Mouse (Mus musculus): ENCODE measurements around the gene Jak1.

The Jak1 gene

GRCm38 (mm10) chr4:101264741-101265513, at the start of gene Jak1:
Gene Jak1 (minus strand): TSS chr4:101265282.
- in situ Hi-C loops (cut with MboI) = no loop called here

- in situ Hi-C loops (cut with MboI) = no loop called here
These were observed 47.0 kb upstream of the Jak1 start for GRCm38 (mm10) chr4:101312055-101312454.

DNA sequence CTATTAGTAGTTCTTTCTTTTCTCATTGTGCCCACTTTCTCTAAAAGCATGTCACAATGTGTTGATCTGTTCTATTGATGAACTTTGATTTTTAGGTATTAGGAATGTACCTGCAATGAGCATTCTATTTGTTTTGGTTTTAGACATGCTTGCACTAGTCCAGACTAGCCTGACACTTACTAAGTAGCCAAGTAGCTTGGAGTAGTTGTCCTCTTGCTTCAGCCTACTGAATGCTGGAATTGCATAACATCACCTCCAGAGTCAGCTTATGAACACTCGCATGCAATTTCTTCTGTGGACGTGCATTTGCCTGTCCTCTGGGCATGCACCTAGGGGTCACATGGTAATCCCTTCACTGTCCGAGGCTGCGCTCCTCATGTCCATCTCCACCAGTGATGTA, 43.1 kb upstream of the Jak1 start:
- in situ Hi-C loops (cut with MboI) = no loop called here

- in situ Hi-C loops (cut with MboI) = no loop called here
These were observed 42.2 kb upstream of the Jak1 start for GRCm38 (mm10) chr4:101307286-101307685.

- in situ Hi-C loops (cut with MboI) = no loop called here
These were observed 41.2 kb upstream of the Jak1 start for GRCm38 (mm10) chr4:101306132-101306915.

DNA sequence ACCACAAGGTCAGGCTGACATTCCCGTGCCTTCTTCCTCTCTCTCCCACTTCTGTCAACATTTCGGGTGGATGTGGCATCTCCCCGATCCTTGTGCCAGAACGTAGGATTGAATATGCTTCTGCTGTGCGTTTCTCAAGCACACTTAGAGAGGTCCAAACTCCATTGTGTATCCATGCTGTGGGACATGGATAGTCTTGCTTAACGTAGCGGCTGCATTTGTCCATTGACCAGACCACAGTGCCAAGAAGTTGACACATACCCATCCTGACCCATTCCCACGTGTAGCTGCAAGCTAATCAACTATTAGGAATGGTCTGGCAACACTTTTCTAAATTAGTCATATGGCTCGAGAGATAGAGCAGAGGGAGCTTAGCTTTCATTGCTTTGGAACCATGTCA, 40.0 kb upstream of the Jak1 start:
- in situ Hi-C loops (cut with MboI) = no loop called here

DNA sequence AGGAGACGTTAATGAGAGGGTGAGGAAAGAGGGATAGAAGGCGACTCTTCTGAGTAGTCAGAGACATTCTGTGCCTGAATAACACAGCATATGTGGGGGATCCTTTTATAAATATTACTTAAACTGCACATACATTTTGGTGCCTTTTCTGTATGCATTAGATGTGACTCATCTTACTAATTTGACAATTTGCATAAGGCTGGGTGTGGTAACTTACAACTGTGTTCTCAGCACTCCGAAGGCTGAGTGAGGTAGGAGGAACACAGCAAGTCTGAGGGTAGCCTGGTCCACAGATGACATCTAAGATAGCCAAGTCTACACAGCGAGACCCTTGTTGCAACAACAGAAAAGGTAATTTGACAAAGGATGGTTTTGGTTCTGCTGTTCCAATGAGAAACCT, 39.0 kb upstream of the Jak1 start:
- in situ Hi-C loops (cut with MboI) = no loop called here

GRCm38 (mm10) chr4:101300392-101300910, 35.4 kb upstream of the Jak1 start:
- in situ Hi-C loops (cut with MboI) = no loop called here

DNA sequence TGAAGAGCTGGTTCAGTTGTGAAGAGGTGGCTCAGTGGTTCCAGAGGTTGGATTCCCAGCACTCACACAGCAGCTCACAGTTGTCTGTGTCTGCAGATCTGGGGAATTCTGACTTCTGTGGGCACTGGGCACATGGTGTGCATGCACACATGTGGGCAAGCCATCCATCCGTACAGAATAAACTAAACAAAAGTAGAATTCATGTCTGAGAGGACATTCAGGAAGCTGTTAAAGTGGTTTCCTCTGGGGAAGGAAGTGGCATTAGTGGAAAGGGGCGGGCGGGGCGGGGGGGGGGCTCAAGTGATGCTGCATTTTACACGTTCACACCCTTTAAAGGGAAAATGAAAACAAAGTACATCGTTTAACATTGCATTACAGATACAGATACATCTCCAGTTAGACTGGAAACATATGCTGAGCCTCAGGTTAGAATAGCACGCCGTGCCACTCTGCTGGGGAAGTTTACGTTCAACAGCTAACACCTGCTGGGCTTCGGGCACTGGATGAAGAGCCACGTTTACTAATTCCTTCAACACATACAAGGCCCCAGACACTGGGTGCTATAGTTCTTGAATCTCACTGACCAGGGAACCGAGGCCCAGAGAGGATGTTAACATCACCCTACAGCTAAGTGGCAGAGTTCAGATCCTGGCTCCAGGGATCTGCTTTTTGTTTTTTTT, 33.4 kb upstream of the Jak1 start:
- in situ Hi-C loops (cut with MboI) = no loop called here

DNA sequence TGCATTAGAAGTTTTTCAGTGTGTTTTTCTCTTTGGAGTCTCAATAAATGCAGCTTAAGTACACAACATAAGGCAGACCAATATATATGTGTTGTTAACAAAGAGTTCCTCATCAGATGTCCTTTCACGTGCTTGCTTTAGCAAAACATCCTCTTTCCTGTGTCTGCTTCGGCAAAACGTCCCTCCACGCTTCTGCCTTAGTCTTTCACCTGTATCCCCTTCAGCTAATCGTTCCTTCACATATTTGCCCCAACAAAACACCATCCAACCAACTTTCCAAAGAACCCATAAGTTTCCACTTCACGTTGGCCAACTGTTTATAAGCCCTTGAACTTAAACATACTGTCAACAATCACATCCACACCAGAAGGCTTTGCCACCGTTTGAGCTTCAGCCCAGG, 31.8 kb upstream of the Jak1 start:
- in situ Hi-C loops (cut with MboI) = no loop called here

- in situ Hi-C loops (cut with MboI) = no loop called here
These were observed 30.7 kb upstream of the Jak1 start for GRCm38 (mm10) chr4:101295788-101296187.

GRCm38 (mm10) chr4:101293661-101294060, 28.6 kb upstream of the Jak1 start:
- in situ Hi-C loops (cut with MboI) = loop anchor here (5.0 kb wide), 1 partner anchor 36 kb away; no protein-coding TSS in a partner anchor

DNA sequence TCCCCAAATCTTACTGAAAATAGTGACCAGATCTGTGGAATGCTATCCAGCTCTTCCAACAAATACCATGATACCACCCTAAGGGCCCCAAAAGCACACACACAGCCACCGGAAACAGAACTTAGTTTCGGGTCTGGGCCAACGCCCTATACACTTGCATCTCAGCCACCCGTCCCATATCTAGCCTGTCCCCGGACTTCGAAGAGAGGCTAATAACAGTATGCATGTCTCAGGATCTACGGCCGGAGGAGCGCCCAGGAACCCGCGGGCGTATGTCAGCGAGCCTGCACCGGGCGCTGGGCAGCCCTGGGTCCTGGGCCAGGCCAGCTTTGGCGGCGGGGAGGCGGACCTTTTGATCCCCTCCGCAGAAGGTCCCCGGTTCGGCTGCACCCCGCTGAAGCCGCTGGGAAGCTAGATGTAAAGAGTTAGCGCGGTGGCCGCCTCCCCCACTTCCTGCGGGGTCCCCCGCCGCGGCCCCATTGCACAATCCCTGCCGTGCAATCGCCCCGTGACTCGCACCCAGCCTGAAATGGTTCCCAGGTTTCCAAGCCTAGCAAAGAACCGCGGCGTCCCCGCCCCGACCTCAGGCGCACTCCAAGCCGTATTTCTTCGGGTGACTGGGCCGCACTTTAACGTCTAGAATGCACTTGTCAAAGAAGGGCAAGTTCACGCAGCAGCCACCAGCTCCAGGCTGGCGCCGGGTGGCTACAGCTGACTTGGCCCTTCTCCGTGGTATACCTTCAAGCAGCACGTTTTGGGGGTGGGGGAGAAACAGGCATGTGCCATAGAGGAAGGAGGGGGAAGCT, 27.9 kb upstream of the Jak1 start:
- in situ Hi-C loops (cut with MboI) = loop anchor here (5.0 kb wide), 1 partner anchor 36 kb away; no protein-coding TSS in a partner anchor

DNA sequence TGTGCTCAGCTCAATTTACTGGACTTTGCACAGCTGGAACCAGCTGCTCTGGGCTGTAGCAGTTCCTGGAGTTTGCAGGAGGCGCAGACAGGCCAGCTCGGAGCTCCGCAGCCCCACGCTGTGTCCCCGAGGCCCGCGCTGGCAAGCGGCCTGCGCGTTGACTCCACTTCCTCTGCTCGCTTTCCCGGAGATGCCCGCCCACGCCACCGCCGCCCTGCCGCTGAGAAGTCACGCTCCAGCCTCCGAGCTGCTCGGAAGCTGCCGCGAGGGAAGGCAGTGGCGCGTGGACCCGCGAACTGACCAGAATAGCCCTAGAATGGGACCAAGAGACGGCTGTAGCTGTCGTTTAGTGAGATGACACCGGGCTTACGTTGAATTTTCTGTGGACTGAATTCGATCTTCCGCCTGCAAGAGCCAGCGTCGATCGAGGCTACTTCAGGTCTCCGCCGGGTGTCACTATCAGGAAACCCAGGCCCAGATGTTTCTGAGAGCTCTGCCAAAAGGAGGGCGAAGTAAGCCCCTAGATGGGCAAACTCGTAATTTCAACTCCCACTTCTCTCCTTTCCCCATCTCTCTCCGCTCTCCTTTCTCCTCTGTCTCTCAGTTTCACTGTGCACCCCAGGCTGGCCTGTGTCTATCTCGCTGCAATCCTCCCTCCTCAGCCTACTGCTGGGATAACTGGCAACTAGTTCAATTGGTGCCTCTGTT, 27.1 kb upstream of the Jak1 start:
- in situ Hi-C loops (cut with MboI) = loop anchor here (5.0 kb wide), 1 partner anchor 35 kb away; no protein-coding TSS in a partner anchor

DNA sequence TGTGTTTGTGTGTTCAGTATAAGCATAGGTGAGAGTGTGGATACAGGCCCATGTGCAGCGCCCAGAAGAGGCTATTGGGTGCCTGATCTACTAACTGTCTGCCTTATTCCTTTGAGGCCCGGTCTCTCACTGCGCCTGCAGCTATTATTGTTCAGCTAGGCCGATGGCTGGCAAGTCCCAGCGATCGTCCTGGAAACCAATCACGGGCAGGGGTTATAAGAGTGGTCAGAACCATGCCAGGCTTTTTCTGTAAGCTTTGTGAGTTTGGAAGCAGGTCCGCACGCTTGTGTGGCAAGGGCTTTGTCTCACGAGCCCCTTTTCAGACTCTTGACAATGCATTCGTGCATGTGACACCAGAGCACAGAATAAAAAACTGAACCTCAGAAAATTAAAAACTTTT, 23.2 kb upstream of the Jak1 start:
- in situ Hi-C loops (cut with MboI) = no loop called here

DNA sequence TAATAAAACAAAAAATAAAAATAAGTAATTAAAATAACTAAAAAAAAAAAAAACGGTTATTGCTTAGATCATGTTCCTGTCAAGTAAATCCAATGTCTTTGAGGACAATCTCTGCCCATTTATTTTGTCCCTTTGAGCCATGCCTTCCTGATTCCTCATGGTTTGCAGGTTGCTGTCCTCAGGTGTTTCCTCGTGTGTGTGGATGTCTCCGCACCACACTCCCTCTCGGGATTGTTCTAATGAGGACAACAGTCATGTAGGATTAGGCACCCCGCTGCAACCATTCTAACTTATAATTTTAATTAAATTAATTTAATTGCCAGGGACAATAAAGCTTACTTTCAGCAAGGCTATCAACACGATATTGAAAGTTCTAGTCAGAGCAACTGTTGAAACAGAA, 21.5 kb upstream of the Jak1 start:
- in situ Hi-C loops (cut with MboI) = no loop called here

DNA sequence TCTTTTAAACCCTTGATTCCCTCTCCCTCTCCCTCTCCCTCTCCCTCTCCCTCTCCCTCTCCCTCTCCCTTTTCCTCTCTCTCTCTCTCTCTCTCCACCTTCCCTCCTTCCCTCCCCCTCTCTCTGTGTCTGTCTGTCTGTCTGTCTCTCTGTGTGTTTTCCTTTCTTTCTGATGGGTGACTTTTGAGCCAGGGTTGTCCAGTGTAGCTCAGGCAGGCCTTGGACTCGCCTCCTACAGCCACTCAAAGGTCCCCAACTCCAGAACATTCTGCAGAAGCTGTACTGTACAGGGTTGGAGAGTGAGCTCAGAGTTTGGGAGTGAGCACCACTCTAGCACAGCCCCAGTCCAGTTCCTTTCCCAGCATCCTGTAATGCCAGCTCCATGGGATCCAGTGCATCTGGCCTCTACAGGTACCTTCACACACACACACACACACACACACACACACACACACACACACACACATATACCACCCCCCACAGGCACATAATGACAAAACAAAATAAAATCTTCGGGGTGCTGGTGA, 20.9 kb upstream of the Jak1 start:
- in situ Hi-C loops (cut with MboI) = no loop called here

GRCm38 (mm10) chr4:101283938-101284337, 18.9 kb upstream of the Jak1 start:
- in situ Hi-C loops (cut with MboI) = no loop called here

DNA sequence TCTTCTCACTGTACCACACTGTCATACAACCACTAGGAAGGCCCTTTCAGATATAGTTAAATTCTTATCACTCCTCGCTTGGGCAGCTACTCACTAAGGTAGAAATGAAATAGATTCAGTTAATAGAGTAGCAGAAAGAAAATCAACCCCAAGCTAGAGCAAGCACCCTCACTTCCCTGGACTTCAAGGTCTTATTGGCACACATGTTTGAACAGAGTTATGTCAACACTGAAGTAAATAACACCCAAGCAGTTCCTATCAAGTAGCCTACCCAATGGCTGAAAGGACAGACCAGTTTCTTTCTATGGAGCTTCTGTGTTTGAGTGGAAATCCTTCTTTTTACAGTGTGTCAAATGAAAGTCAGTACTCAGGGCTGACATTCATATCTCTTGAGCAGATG, 17.2 kb upstream of the Jak1 start:
- in situ Hi-C loops (cut with MboI) = no loop called here

DNA sequence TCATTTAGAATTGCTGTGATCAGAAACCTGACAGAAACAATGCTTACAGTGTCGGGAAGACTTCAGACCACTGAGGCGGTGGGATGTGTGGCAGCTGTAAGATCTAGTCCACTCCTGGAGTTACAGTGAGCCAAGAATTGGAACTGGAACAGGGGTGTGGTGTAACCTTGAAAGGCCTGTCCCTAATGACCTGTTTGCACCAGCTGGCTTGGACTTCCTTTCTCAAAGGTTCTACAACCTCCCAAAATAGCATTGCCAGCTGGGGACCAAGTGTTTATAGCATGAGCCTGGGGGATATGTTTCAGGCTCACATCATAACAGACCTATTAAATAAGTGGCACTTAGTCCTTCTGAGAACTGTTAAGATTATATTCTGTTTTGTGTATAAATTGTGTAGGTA, 15.0 kb upstream of the Jak1 start:
- in situ Hi-C loops (cut with MboI) = no loop called here
